Mouse (Mus musculus) adrenal gland, postnatal 36 days (tissue): ENCODE data around the gene Tmem117. TPM values are rescaled to one million over a fixed set of nuclear protein-coding genes. Genes with fewer than 3 reads are reported as not detected.

Source experiments
- DNase-seq, 2 experiments: peaks; one replicate each; pipeline ENCODE4 v3.0.0; 2021; ENCODE audit warnings: mixed read lengths in 1 of 2
- total RNA-seq, 2 experiments: library from RNA; stranded (reverse); gene quantifications; 2 replicates each; pipeline ENCODE4 v1.2.3; 2021

Tmem117 gene
- total RNA-seq, 2 experiments from 2014 or later = 4.2 to 5.1 TPM

DNA sequence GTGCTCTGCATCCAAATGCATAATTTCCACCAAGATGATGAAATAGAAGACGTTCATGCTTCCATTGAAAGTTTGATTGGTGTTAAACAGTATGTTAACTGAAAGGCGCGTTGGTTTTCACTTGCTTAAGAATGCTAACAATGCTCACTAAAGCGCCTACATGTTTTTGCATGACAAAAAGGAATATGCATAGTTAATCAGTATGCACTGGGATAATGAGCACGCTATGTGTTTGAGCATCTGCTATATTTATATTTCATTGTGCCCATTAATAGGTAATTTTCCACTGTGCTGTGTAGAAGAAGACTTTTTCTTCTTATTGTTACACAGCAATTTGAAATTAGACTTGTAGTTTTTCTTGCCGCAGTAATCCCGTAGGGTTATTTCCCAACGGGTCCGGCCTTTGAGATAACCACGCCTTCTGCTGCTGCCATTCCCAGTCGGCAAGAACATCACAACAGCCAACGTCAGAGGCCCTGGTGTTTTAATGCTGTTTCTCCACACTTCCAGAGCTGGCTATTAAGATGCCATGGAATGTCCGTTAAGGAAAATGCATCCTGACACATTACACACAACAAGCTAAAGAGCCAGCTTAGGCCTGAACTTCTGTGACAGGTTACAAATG lies 399.9 kb downstream of the Tmem117 start:
- no peak for DNase-seq

DNA sequence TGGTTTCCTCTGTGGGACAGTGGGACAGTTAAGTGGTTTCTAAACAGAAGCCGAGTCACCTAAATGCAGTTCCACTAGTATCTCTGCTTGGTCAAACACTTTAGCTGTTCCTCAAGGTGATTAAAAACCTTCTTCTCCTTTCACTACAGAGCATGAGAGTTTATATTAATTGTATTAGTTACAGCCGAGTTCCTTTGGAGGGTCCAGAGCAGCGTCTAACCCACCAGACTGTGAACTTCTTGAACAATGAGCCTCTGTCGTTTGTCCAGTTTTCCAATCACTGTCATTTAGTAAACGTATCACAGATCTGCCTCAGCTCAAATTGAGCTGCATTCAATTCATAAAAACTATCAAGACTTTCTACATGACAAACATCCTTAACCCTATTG lies 400.4 kb downstream of the Tmem117 start:
- DNase-seq = no peak

DNA sequence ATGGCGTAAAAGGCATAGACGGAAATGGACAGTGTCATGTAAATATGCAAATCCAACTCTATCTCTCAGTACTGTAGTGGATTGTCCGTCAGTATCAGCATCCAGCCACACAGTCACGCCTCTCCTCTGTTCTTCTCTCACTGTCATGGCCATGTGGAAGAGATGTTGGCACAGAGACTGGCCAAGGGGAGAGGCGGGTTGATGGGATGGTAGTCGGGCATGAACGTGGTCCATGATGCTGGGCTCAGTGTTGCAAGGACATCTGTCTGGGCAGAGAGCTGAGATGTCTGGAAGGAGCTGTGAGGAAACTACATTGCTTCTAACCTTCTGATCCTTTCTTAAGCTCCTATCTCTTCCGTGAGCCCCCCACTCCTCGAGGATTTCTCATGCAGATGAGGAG lies 413.4 kb downstream of the Tmem117 start:
- DNase-seq = no peak

DNA sequence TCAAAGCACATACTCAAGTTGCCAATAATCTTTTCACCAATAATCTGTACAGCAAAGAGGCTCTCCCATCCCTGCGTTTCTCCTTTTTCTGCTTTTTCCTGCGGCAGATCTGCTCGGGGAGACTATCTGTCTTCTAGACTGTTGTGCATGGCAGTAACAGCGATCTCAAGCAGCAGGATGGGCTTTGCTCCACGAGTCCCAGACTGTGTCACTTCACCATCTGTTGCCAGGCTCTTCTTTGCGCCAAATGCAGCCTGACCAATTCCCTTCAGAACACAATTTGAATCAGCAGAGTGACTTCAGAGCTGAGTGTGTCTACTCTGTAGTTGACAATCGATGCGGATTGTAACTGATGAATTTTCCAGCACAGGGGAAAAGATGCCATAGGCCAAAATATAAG lies 415.0 kb downstream of the Tmem117 start:
- DNase-seq = no peak

DNA sequence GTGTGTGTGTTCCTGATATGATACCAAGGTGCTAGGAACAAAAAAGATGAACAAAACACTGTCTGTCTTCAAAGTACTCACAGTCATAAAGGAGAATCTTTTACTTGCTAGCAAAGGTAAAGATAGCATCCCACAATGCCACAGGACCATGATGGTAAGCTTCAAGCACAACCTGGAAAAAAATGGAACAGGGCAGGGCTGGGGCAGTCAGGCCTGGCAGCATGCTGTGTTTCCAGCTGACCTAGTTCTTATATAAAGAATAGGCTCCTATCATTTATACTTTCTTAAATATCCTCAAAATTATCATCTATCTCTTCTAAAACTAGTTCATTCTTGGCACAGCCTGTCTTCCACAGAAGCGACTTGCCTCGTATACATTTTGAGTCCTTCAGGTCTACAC lies 418.5 kb downstream of the Tmem117 start:
- DNase-seq = no peak

DNA sequence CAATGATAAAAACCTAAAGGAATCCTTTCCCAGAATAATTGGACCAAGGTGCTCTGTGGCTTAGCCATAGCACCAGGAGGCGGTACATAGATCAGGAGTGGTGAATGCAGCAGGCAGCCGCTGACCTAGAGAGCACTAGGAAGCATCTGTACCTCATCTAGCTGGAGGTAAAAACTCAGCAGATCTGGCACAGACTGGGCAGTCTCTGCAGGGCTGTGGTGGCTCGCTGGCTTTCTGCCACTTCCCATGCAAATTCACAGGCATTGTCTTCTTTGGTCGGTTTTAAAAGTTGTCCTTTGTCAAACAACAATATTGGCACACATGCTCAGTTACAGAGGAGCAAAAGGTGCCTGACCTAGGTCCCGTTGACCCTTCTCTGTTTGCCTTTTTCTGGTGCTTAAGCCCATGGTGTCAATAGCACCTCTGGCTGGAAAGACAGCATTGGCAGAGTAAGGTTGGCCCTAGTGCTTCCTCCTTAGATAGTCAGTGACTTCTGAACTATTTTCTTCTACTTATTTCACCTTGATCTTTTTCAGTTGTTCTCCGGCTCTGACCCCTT lies 420.2 kb downstream of the Tmem117 start:
- DNase-seq = no peak

DNA sequence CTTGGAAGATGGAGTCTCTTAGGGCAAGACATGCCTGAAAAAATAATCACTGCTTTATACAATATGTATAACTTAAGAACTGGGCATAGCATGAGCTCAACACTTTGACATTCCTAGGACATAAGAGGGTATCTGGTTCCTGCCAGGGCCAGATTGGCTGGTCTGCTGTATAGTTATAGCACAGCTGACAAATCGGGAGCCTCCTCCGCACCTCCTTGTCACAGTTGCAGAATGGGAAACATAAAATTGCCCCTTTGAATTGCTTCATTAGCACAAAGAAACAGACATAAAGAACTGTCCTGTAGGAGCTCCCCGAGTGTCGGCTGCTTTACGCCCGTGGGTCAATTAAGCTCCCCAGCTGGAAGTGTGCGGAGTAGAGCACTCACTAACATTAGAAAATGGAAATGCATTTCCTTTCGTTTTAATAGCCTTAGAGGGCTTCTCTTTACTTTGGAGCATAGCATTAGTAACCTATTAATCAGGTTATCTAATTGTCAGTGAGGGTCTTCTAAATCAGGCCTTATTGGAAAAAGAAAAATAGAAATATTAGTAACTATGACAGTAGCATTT lies 426.1 kb downstream of the Tmem117 start:
- DNase-seq = no peak

DNA sequence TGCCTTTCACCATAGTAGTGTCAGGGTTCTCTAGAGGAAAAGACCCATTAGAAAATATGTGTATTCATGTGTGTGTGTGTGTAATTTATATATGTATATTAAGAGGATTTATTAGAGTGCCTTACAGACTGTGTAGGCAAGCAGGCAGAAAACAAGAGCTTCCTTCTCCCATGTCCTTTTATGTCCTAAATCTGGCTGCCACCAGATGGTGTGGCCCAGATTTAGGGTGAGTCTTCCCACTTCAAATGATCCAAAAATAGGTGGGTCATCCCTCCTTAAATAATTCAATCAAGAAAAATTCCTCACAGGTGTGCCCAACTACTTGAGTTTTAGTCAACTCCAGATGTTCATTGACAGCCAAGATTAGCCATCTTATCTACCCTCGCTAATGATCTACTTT lies 439.0 kb downstream of the Tmem117 start:
- DNase-seq = no peak

DNA sequence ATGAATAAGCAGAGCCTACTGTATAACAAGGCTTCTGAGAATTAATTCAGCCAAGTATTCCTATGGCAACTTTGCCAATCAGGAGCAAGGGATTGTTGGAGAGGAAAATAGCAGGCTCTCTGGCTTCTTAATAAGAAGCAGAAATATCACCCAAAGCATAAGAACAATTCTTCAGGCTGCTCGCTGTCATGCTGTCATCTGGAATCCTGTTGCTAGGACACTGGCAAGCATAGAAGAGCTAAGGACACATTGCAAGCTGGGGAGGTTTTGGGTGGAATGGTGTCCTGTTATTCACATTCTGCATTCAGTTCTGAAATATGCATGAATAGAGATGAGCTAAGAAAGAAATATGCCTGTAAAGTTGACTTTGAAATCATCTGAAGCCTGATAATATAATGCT lies 439.8 kb downstream of the Tmem117 start:
- no peak for DNase-seq

DNA sequence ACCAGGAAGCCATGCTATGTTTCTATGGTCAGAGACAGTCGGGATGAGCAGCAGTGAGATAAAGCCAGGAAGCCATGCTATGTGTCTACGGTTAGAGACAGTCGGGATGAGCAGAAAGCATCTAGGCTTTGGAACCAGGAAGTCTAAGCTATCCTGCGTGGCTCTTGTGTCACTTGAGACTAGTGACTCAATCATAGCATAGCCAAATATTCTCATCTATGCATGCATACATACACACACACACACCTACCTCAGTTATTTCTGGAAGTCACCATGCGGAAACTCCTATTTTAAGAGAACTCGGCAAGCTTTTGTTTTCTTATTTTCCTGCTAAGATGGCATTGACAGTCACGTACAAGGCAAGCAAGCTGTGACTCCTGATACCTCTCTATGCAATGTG lies 441.8 kb downstream of the Tmem117 start:
- DNase-seq = no peak

DNA sequence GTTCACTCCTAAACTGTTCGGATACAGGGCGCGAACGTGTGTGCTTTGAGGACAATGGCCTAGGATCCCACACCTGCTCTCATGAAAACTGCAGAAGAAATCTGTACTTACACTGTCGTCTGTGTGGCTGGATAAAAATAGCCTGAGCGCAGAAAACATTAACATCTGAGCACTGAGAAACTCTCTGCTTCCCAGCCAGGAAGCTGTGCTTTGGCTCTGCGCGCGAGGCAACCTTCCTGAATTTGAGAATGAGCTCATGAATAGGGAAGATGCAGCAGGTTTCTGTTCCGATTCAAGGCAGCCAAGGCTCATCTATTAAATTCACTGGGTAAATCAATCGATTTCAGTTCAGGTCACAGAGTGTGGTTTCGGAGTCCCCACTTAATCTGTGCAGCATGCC lies 446.3 kb downstream of the Tmem117 start:
- no peak for DNase-seq

DNA sequence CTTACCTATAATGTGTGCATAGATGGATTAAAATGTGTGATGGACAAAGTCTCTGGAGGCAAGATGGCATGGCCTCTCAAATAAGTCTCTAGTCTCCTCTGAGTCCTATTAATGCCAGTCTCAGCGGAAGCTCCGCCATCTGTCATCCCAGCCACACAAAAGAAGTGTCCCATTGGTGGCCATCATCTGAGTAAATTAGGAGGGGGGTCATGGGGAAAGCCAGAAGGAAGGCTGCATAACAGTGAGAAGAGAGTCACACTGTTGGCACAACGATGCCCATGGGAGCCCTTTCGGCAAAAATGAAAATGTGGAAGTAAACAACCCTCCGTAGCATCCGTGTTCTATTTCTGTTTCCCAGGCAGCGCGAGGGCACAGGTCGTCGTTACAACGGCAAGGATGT lies 452.6 kb downstream of the Tmem117 start:
- DNase-seq = no peak

DNA sequence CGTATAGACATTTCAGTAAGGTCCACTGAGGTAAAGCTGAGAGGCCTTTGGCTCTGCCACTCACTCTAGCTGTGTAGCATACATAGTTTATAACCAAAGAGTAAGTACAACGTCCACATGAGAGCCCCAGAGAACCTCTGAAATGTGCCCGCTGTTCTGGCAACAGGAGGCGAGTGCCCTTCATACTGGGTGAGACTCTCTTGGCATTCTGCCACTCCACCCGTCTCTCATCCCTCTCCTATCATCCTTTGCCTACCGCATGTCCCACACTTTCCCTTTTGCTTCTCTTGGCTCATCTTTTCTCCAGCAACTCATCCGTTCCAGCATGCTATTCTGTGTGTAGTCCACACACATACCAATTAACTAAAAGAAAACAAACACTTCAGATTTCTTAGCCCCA lies 456.9 kb downstream of the Tmem117 start:
- peak; percentile 14 to 22 for DNase-seq

DNA sequence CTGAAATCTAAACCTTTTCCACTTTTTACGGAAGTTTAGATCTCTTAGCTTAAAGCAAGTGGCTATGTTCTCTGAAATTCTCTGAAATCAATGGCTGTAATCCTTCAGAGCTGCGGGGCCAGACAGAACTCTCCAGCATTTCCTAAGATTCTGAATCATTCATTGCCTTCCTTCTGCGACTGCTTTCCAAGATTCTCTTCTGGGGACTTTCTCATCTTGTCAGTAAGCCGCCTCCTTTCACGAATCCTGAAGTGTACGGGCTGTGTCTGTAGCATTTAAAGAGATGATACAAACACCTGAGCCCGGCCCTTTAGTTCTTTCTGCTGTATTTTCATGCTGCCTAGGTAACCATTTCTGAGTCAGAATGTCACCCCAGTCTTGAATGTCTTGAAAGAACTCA lies 471.1 kb downstream of the Tmem117 start:
- no peak for DNase-seq

DNA sequence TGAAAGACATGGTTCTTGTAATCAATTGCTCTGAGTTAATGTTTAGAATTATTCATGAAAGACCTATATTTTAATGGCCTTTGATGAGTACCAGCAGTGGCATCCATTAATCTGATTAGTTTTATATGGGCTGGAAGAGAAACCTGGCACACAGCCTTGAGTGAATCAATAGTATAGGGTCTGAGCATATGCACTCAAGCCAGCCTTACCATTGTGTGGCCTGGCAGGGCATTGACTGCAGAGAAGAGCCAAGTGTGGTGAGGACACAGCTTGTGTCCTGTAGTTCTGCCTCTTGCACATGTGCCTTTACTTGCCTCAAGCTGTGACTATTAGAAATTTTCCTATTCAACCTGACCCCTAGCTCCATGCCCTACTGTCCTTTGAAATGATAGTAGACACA lies 472.5 kb downstream of the Tmem117 start:
- no peak for DNase-seq

DNA sequence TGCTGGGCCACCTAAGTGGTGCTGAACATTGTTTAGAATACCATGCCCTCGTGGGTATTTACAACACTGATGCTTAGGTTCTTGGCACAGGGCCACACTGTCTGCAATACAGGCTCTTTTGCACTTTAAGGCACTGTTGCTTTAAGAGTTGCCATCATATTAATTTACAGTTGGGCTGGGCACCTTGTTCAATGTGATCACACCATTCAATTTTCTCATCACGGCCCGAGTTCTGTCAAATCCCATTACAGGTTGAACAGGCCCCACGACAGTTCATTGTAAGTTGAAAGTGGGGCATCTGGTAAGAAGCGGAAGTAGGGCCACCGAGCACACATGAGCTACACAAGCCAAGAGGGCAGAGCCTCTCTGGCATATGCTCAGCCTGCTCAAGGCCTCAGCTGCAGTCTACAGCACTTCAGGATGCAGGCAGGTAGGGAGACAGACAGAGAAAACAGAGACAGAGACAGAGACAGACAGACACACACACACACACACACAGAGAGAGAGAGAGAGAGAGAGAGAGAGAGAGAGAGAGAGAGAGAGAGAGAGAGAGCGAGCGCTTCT lies 478.3 kb downstream of the Tmem117 start:
- DNase-seq = no peak

DNA sequence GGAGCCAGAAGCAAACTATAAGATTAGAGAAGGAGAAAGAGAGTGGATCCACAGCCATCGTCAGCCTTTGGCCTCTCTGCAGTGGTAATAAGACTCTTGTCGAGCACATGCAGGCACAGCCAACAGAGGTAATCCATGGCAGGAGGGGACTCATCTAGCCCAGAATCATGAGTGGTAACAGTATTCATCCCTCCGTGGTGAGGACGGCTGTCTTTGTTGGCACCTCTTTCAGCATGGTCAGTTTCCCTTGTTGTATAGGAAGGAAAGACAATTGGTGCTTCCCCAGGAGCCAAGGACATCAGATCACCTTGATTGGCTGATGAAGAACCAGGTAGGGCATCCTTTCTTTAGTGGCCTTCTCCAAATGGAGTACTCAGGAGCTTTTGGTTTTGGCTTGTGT lies 479.6 kb downstream of the Tmem117 start:
- no peak for DNase-seq

DNA sequence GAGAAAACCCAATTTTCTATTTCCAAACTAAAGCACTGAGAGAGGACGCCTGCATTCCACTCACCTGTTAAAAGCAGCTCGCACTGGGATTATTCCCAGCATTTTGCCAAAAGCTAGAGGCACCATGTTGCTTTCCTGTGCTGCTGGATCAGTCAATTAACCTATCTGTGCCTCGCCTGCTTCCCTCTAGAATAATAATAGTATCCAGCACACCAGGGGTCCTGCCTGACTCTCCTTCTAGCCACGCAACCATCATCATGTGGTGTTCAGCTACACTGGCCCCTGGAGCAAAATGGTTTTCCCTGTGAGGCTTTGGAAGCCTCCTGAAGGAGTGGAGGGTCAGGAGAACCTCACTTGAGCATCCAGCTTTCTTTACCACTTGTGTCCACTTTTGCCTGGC lies 502.4 kb downstream of the Tmem117 start:
- no peak for DNase-seq

DNA sequence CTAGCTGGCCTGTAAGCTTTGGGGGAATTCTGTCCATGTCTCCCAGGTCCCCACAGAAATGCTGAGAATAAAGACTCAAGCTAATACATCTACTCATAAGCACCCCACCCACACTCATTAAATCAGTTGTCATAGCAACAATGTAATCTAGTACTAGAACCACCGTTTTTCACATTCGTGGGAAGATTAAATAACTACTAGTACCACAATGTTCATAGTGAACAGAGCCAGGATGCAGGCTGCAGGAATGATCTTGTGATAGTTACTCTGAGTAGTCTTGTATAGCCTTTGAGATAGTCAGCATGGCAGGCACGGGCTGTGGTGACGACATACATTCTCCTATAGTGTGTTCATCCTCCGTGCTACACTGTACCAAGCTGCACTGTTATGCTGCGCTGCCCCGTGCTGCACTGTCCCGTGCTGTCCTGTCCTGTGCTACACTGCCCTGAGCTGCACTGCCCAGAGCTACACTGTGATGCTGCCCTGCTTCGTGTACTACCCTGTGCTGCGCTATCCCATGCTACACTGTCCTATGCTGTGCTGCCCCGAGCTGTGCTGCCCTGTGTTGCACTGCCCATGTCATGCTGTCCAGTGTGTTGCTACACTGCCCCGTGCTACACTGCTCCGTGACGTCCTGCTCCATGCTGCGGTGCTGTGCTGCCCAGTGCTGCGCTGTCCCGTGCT lies 507.0 kb downstream of the Tmem117 start:
- no peak for DNase-seq

DNA sequence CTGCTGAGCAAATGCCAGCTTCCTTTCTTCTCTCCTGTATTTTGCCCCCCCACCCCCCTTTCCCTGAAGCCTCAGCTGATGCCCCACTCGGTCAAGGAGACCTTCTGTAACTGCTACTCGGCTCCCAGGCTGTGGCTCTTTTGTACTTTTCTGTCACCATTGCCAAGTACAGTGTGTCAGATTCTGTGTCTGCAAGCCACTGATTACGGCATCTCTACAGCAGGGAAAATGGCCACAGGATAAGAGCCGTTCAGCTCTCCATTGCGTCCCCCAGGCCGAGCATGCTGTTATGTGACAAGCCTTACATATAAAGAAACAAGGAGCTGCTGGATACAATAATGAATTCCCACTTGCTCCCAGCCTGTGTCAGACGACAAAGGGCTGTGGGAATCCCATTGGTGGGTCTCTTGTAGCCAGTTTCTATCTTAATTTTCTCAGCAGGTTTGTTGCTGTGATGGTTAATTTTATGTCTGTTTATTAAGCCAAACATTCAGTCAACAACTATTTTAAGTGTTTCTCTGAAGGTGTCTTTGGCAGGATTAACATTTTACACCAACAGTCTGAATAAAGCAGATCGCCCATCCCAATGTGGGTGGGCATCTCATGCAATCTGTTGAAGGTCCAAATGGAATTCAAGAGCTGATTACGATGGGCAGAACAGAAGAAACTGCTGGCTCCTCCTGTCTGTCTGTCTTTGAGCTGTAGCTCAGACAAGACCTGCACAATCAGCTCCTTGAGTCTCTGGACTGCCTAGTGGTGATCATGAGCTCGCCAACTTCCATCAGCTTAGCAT lies 508.2 kb downstream of the Tmem117 start:
- DNase-seq = no peak

DNA sequence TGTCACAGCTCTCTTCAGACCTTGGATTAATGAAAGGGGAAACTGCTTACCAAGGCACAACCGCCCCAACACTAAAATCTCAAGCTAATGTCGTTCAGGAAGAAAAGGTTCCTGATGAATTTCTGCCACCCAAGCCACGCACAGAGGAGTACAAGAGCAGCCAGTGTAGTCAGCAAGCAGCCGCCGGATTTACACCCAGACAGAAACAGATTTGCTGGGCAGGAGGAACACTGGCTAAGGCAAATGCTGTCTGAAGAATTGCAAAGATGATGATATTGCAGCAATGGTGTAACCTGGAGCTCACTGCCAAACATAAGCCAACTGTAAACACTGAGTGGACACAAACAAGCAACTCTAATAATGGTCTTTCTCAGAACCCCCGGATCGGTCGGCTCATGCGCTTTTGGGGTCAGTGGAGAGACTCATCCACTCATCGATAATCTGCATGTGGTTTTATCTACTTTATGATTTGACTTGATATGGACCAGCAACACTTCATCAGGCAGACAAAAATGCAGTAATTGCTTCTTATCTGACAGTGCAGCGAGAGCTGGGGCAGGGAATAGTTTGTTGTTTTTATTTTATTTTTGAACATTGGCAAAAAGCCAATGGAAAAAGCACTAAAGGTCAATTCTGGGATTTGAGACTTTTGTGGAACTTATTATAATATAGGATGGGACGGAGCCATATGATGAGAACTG lies 509.8 kb downstream of the Tmem117 start:
- DNase-seq = no peak

DNA sequence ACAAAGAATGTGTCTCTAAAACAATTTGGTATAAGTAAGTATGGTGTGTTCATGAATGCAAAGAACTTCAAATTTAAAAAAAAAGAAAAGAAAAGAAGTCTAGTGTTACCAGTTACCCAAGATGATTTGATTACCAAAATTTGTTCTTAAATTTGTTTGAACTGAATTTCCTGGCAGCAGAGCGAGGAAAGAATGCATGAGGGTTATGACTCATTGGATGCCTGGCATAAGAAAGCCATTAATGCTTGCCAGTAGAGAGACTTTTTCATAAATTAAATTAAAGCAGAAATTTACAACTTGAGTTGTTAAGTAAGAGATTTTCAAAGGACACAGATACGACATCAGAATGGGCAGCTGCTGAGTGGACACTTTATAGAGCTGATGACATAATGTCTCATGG lies 515.1 kb downstream of the Tmem117 start:
- peak in 1 of 2 experiments; percentile 1 for DNase-seq
